Mouse (Mus musculus): ENCODE results near the gene Usp17la.

DNA sequence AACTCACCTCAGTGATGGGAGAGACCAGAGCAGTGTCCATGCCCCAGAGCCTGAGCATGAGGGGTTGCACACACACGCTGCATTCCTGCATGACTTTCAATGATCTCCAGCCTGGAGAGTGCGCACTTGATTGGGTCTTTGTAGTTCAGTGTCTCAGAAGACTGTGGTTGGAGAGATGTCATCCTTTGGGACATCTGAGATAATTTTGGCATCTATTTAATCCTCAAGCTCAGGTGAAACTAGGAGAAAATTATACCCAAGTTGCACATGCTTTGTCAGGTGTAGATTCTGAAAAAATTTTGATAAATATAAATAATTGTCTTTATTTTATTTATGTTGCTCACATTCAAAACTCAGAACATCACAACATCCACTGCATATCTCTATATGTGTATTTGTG lies 39.0 kb downstream of the Usp17la start, which contains the start of gene Olfr666:
- TF ChIP-seq POLR2A (IDR thresholded peaks at IDR 0.05; ENCODE audit: insufficient read length, low read depth) = no peak
- TF ChIP-seq POLR2AphosphoS2 (IDR thresholded peaks at IDR 0.05; ENCODE audit: insufficient read length, low read depth) = no peak
- no peak for TF ChIP-seq REST (IDR thresholded peaks at IDR 0.05; ENCODE audit: insufficient read depth, insufficient read length)
- no peak for TF ChIP-seq SRF (IDR thresholded peaks at IDR 0.05; ENCODE audit: control insufficient read depth, insufficient read length, low read depth)
- TF ChIP-seq USF1 (IDR thresholded peaks at IDR 0.05; ENCODE audit: low read depth) = no peak
- no peak for TF ChIP-seq E2F4 (IDR thresholded peaks at IDR 0.05; ENCODE audit: insufficient read depth)
- TF ChIP-seq MAX (IDR thresholded peaks at IDR 0.05; ENCODE audit: low read depth) = no peak
- TF ChIP-seq MYOG (IDR thresholded peaks at IDR 0.05; ENCODE audit: control insufficient read depth in 1 of 3, insufficient read depth in 1 of 3, insufficient read length in 2 of 3, low read depth in 2 of 3) = no peak
